Mouse (Mus musculus) splenic B cell, adult 2 months (primary cell): ENCODE results near the gene Hpcal4.
"Not testable (repeated sequence)": the region's sequence is repeated elsewhere in the genome, so short reads cannot be mapped to it uniquely, and the experiment has no call there.

Source experiments
- DNase-seq: peaks from one replicate; pipeline ENCODE4 v3.0.0-alpha.2; 2011; ENCODE audit warnings: low read depth, low spot score
- H3K27me3 ChIP-seq: 2 replicates; pipeline ENCODE4 v1.6.1; 2012; ENCODE audit warnings: mild to moderate bottlenecking, low read length, moderate library complexity, mixed read lengths; ENCODE audit not compliant: control insufficient read depth, poor library complexity, insufficient read depth, severe bottlenecking
- H3K36me3 ChIP-seq: 2 replicates; pipeline ENCODE4 v1.6.1; 2012; ENCODE audit warnings: mild to moderate bottlenecking, low read length, moderate library complexity, mixed read lengths; ENCODE audit not compliant: control insufficient read depth, poor library complexity, insufficient read depth, severe bottlenecking

Hpcal4 gene

DNA sequence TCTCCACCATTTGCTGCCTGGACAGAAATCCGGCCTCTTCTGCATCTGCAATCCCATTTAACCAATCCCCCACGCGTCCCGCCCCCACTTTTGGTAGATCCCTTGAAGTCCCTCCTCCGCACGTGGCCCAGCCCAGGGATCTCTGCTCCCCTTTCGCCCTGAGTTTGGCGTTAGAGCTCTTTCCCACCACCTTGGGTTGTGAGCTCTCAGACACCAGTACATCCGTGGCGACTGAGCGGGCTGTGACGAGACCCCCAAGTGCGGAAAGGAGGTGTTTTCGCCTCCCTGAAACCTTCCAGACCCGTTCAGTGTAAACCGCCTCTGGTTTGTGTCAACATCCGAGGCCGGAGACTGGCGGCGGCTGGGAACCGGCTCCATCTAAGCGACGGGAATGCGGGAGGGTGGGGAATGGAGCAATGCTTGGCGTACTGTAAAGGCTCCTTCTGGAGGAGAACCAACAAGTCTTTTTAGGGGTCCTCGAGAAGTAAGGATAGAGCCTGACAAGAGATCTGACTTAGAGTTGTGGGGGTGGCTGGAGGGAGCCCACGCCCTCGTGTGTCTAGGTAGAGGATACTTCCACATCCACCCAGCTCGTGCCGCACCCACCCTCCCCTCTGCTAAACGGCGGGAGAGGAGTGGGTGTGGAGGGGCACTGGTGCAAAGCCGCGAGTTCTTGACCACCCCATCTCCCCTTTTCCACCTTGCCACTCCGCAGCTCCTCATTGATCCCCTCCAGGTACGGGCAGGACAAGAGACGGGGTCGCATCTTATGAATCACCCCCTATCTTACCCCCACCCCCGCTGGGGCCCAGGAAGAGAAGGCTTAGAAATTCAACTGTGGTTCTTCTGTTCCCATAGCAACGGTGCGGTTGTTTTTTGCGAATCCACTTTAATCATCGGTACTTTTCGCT lies at the start of gene Hpcal4:
Gene Hpcal4 (plus strand): TSS at position 900 of the 911 bp plus-strand sequence.
- no peaks in the 10 kb centered on the region for H3K36me3 ChIP-seq
- DNase-seq: no peak
- H3K27me3 ChIP-seq: no peaks in the 10 kb centered on the region

DNA sequence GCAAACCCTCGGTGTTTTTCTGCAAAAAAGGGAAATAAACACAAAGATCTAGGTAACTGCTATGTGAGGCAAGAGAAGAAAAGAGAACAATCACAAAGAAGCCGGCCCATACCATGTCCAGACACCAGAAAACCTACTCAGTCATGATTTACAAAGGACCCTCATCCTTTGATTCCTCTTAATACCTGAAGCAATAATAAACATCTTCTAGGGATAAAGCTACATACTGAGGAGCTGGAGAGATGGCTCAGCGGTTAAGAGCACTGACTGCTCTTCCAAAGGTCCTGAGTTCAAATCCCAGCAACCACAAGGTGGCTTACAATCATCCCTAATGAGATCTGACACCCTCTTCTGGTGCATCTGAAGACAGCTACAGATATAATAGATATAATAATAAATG lies 45.5 kb upstream of the Hpcal4 start:
- Histone ChIP-seq H3K27me3 (no peaks in the 10 kb centered on the region), H3K36me3 (peaks cover 3% of the 10 kb centered on the region)
- DNase-seq: no peak

GRCm38 (mm10) chr4:123139513-123140154 lies 43.4 kb upstream of the Hpcal4 start, which contains the start of gene Ppie:
TSS of gene Ppie (minus strand) at chr4:123139951.
- DNase-seq: peak; percentile 90

GRCm38 (mm10) chr4:123147446-123148150 lies 35.4 kb upstream of the Hpcal4 start:
- DNase-seq: no peak
- Histone ChIP-seq H3K27me3 (no peaks in the 10 kb centered on the region; the same call in 1 of the 2 replicates), H3K36me3 (no peaks in the 10 kb centered on the region)

More at GRCm38 (mm10) chr4:123139513-123140154, 43.4 kb upstream of the Hpcal4 start, which contains the start of gene Ppie:
- Histone ChIP-seq H3K27me3 (no peaks in the 10 kb centered on the region), H3K36me3 (no peaks in the 10 kb centered on the region; the same call in 1 of the 2 replicates)

DNA sequence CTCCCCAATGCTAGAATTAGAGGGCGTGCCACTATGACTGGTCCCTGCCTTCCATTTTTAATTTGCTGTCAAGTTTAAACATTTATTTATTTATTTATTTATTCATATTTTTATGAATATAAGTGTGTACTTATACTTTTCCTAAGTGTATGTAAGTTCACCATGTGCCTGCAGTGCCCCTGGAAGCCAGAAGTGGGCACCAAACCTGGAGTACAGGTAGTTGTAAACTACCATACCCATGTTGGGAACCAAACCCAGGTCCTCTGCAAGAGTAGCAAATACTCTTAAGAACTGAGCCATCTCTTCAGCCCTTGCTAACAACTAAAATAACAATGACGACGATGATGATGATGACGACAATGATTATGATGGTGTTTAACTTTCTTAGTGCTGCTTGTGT lies 31.0 kb upstream of the Hpcal4 start:
- no peak for DNase-seq
- Histone ChIP-seq H3K36me3 (no peaks in the 10 kb centered on the region), H3K27me3 (no peaks in the 10 kb centered on the region; the same call in 1 of the 2 replicates)

GRCm38 (mm10) chr4:123152976-123153375 lies 30.1 kb upstream of the Hpcal4 start:
- no peak for DNase-seq
- H3K27me3 ChIP-seq: no peaks in the 10 kb centered on the region; the same call in 1 of the 2 replicates
- H3K36me3 ChIP-seq: no peaks in the 10 kb centered on the region

DNA sequence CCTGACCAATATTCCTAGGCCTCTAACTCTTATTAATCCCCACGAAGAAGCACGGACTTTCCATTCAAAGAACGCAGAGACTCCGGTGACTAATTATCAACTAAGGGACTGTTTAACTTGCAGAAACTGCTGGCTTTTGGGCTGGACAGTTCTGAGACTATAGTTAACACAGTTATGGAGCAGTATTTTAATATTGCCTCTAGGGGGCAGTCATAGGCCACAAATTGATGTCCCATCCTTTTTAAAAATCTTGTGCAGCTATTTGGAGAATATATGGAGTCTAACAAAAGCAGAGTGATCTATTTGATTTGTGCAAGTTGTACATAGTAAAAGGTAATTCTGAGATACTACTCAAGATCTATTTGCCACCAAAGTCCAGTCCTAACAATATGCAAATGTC lies 28.0 kb upstream of the Hpcal4 start:
- no peaks in the 10 kb centered on the region for H3K36me3 ChIP-seq
- peak; percentile 31 for DNase-seq
- H3K27me3 ChIP-seq: no peaks in the 10 kb centered on the region; the same call in 1 of the 2 replicates

DNA sequence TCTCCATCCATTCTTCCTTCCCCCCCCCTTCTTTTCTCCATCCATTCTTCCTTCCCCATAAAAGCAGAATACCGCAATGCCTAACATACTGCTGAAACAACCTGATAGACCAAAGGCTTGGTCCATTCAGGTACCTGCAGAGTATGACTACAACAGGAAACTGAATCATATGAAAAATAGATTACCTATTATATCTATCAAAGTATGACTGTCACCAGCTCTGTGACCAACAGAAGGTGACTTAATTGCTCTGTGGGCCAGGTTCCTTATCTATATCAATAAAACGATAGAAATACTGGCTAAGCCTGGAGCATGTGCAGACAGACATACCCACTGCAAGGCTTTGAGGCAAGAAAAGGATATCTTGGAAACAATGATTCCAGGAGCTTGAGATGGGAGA lies 27.6 kb upstream of the Hpcal4 start:
- H3K36me3 ChIP-seq: no peaks in the 10 kb centered on the region
- no peak for DNase-seq
- no peaks in the 10 kb centered on the region; the same call in 1 of the 2 replicates for H3K27me3 ChIP-seq

- no peak for DNase-seq
- H3K36me3 ChIP-seq: no peaks in the 10 kb centered on the region
- no peaks in the 10 kb centered on the region; the same call in 1 of the 2 replicates for H3K27me3 ChIP-seq
These were observed 27.2 kb upstream of the Hpcal4 start for GRCm38 (mm10) chr4:123155840-123156239.

DNA sequence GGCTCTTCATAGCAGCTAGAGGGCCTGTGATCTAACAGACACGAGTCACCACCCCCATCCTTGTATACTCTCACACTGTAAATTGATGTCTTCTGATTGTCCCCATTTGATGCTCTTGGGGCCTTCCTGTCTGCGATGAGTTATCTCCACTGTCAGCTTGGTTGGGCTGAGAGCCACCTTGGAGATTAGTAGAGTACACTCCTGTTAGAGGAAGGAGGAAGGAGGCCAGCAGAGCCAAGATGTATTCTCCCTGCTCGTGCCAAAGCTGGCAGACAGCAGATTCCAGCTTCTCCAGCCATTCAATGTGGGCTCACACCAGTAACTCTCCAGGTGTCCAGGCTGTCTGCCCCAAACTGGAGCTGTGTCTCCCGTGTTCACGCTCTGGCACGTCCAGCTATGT lies 22.5 kb upstream of the Hpcal4 start:
- H3K27me3 ChIP-seq: no peaks in the 10 kb centered on the region; the same call in 1 of the 2 replicates

GRCm38 (mm10) chr4:123161251-123161650 lies 21.8 kb upstream of the Hpcal4 start:
- H3K27me3 ChIP-seq, DNase-seq, H3K36me3 ChIP-seq: not testable (repeated sequence)

More for the DNA sequence above, 22.5 kb upstream of the Hpcal4 start:
- no peak for DNase-seq
- H3K36me3 ChIP-seq: no peaks in the 10 kb centered on the region

GRCm38 (mm10) chr4:123162305-123162917 lies 20.6 kb upstream of the Hpcal4 start:
- Histone ChIP-seq H3K27me3 (no peaks in the 10 kb centered on the region; the same call in 1 of the 2 replicates), H3K36me3 (no peaks in the 10 kb centered on the region)
- DNase-seq: no peak

DNA sequence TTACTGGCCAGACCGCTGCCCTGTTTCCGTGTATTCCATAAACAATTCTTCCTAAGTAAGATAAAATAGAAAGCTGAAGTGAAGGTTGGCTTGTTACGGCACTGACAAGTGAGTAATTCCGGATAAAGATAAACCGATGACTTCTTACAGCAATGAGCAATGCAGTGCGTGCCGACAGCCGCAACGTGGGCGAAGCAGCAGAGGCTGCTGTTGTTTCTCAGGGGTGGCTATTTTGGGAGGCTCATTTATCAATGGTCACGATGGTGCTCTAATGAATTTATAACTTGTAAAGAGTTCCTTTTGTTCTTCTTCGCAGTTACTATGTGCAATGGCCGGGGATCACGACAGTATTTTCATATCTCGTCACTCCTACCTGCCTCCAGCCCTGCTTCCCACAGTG lies 18.9 kb upstream of the Hpcal4 start:
- DNase-seq: no peak
- Histone ChIP-seq H3K27me3 (no peaks in the 10 kb centered on the region; the same call in 1 of the 2 replicates), H3K36me3 (no peaks in the 10 kb centered on the region)

GRCm38 (mm10) chr4:123171811-123172210 lies 11.2 kb upstream of the Hpcal4 start:
- no peak for DNase-seq
- no peaks in the 10 kb centered on the region for H3K36me3 ChIP-seq
- H3K27me3 ChIP-seq: no peaks in the 10 kb centered on the region
